22 mouse cellular contexts compared by ENCODE assay signal in genomic region chr15:101148604-101149003, GRCm38 (mm10). TPM values are rescaled to one million over a fixed set of nuclear protein-coding genes. Genes with fewer than 3 reads are reported as not detected.
A peak's percentile ranks its signal among the peaks of the same experiment; 100 is the strongest.
DNase-seq lines count a peak whose midpoint lies in the region; ATAC-seq and TF ChIP-seq lines count a peak whose summit lies in the region.
"Had no signal": no experiment of that assay in that cellular context is flagged by ENCODE, and none has a peak within 500 bp of the region (broad histone marks: within the 10 kb centered on the region; RNA-seq: fewer than 3 reads in every experiment).

No protein-coding gene starts in this region.

- no peak for DNase-seq in heart, adult 11 months
- DNase-seq in lung, embryonic 14.5 days = no peak
- no peak for DNase-seq in lung, adult 18-20 months
- DNase-seq in ES-E14 (ENCODE audit: low read depth, low spot score) (no peak), ZHBTc4 (ENCODE audit: low read depth, low spot score) (peak; percentile 74)
- DNase-seq in retina, postnatal 1 day = no peak
- no peak for DNase-seq in layer of hippocampus, adult 18-20 months (ENCODE audit: low spot score in 2 of 2)
- DNase-seq: adrenal gland, adult 2 months; cerebellum, adult 9-11 months; gastrocnemius, postnatal 10 days; left cerebral cortex, postnatal 4 days; thymus, postnatal 4 days had no signal

- no peaks in the 10 kb centered on the region for H3K36me3 ChIP-seq in heart, embryonic 15.5 days
- no peaks in the 10 kb centered on the region for H3K36me3 ChIP-seq in lung, embryonic 14.5 days (ENCODE audit: insufficient read depth)
- no peaks in the 10 kb centered on the region for H3K36me3 ChIP-seq in ES-E14 (ENCODE audit: control insufficient read depth, insufficient read depth, low read length, poor library complexity, severe bottlenecking)
- H3K36me3 ChIP-seq: forebrain, embryonic 10.5 days; midbrain, embryonic 10.5 days had no signal

- H3K9ac ChIP-seq in heart, embryonic 15.5 days = no peak overlapping the region
- H3K9ac ChIP-seq in lung, embryonic 14.5 days = no peak overlapping the region
- no peak overlapping the region for H3K9ac ChIP-seq in ES-E14 (ENCODE audit: insufficient read depth, low read depth, low read length, poor library complexity, severe bottlenecking)

- no peak for TF ChIP-seq CTCF in lung, embryonic 14.5 days (IDR thresholded peaks at IDR 0.05; ENCODE audit: low read depth)

- no peaks in the 10 kb centered on the region for H3K9me3 ChIP-seq in heart, embryonic 15.5 days (replicated peaks)
- no peaks in the 10 kb centered on the region for H3K9me3 ChIP-seq in lung, embryonic 14.5 days (ENCODE audit: low read depth, low read length)
- no peaks in the 10 kb centered on the region for H3K9me3 ChIP-seq in ES-E14 (ENCODE audit: control insufficient read depth, insufficient read depth, low read depth, low read length)
- H3K9me3 ChIP-seq: forebrain, embryonic 10.5 days; midbrain, embryonic 10.5 days had no signal

- in situ Hi-C loops in ES-E14 (cut with MboI; ENCODE audit: low sequenced_read_pairs in 2 of 2, unreplicated experiment in 2 of 2) = no loop called here

- 67% methylated on average over 6 of the region's 6 CpGs for WGBS in heart, embryonic 15.5 days
- WGBS in lung, embryonic 14.5 days = 55% methylated on average over 6 of the region's 6 CpGs

- peak overlapping the region; percentile 52; the same call in 1 of the 2 replicates for H3K27ac ChIP-seq in heart, embryonic 15.5 days
- 0 out of 2 replicates have a peak overlapping the region, but pooled peaks have one; percentile 24 for H3K27ac ChIP-seq in lung, embryonic 14.5 days (ENCODE audit: low read depth)
- no peak overlapping the region for H3K27ac ChIP-seq in ES-E14 (ENCODE audit: insufficient read depth, low read depth, low read length, poor library complexity, severe bottlenecking)
- H3K27ac ChIP-seq: midbrain, embryonic 10.5 days had no signal

- ATAC-seq in heart, embryonic 15.5 days (replicated peaks; ENCODE audit: insufficient number of reproducible peaks, insufficient read depth, low FRiP score, low read depth) = no peak
- ATAC-seq in lung, embryonic 14.5 days (ENCODE audit: insufficient read depth) = no peak
- ATAC-seq: CD4-positive, CD25-positive, alpha-beta regulatory T cell, adult 4 months had no signal

- H3K4me3 ChIP-seq in heart, embryonic 15.5 days = no peak overlapping the region
- H3K4me3 ChIP-seq in lung, embryonic 14.5 days (ENCODE audit: low read depth, low read length) = no peak overlapping the region
- no peak overlapping the region for H3K4me3 ChIP-seq in ES-E14 (ENCODE audit: insufficient read depth in 1 of 2, low read depth in 1 of 2, low read length in 2 of 2, poor library complexity in 1 of 2, severe bottlenecking in 1 of 2)
- H3K4me3 ChIP-seq: forebrain, embryonic 10.5 days; midbrain, embryonic 10.5 days had no signal

- H3K4me2 ChIP-seq in heart, embryonic 15.5 days = 0 out of 2 replicates have a peak overlapping the region, but pooled peaks have one; percentile 46
- H3K4me2 ChIP-seq in lung, embryonic 14.5 days = no peak overlapping the region

- H3K27me3 ChIP-seq in heart, embryonic 15.5 days = no peaks in the 10 kb centered on the region
- H3K27me3 ChIP-seq in lung, embryonic 14.5 days (ENCODE audit: insufficient read depth, low read length) = no peaks in the 10 kb centered on the region

- H3K4me1 ChIP-seq in heart, embryonic 15.5 days (replicated peaks) = peaks cover 50% of the 10 kb centered on the region
- peaks cover 20% of the 10 kb centered on the region; the same call in 1 of the 2 replicates for H3K4me1 ChIP-seq in lung, embryonic 14.5 days (ENCODE audit: insufficient read depth)
- peaks cover 11 to 19% of the 10 kb centered on the region in 2 experiments; a peak in 3 of 4 replicates for H3K4me1 ChIP-seq in ES-E14 (ENCODE audit: control insufficient read depth in 2 of 2, insufficient read depth in 2 of 2, low read length in 2 of 2, poor library complexity in 1 of 2)

TF ChIP-seq in ES-E14, 5 proteins besides CTCF, POLR2A, EP300 and RAD21:
- no peak for TF ChIP-seq HCFC1 (IDR thresholded peaks at IDR 0.05; ENCODE audit: borderline replicate concordance, insufficient read depth, low read length)
- 0 out of 2 replicates have a peak, but pooled peaks have one; percentile 29 for TF ChIP-seq ZNF384 (IDR thresholded peaks at IDR 0.05; ENCODE audit: low read depth, low read length)
- no peak for TF ChIP-seq CHD2 (IDR thresholded peaks at IDR 0.05; ENCODE audit: low read depth, low read length)
- no peak for TF ChIP-seq MAFK (IDR thresholded peaks at IDR 0.05; ENCODE audit: insufficient read depth, low read depth, low read length)
- no peak for TF ChIP-seq ZC3H11A (IDR thresholded peaks at IDR 0.05; ENCODE audit: borderline replicate concordance, low read depth, low read length)

RNA-seq across cellular contexts. Expression of gene Acvrl1, which starts 20.3 kb away (rescaled TPM):
- polyA plus RNA-seq in heart, embryonic 15.5 days (2015; fragmentation: Nextera tagmentation; extraction: Ambion mirVana) = 13.1 and 17.1 TPM in 2 replicates
- 34.4 and 39.0 TPM in 2 replicates for polyA plus RNA-seq in lung, embryonic 14.5 days (2014; fragmentation: Nextera tagmentation; extraction: Ambion mirVana)
- 2.5 and 3.3 TPM in 2 replicates for total RNA-seq in ES-E14 (2012; rRNA removed)
- 1 to 10 TPM; 9.7 to 9.9 TPM for total RNA-seq in layer of hippocampus, adult 18-20 months (2021)

RNA-seq across cellular contexts. Expression of gene Acvr1b, which starts 25.3 kb away (rescaled TPM):
- 5.8 and 6.9 TPM in 2 replicates for polyA plus RNA-seq in heart, embryonic 15.5 days (2015; fragmentation: Nextera tagmentation; extraction: Ambion mirVana)
- polyA plus RNA-seq in lung, embryonic 14.5 days (2014; fragmentation: Nextera tagmentation; extraction: Ambion mirVana) = 6.3 and 6.4 TPM in 2 replicates
- total RNA-seq in ES-E14 (2012; rRNA removed) = 26.4 and 43.4 TPM in 2 replicates
- total RNA-seq in layer of hippocampus, adult 18-20 months (2021) = 10 to 100 TPM; 88.8 to 90.3 TPM

RNA-seq across cellular contexts. Expression of gene Ankrd33, which starts 33.0 kb away (rescaled TPM):
- not detected in 2 replicates for polyA plus RNA-seq in heart, embryonic 15.5 days (2015; fragmentation: Nextera tagmentation; extraction: Ambion mirVana)
- not detected in 2 replicates for polyA plus RNA-seq in lung, embryonic 14.5 days (2014; fragmentation: Nextera tagmentation; extraction: Ambion mirVana)
- total RNA-seq in ES-E14 (2012; rRNA removed) = not detected in 2 replicates
- total RNA-seq in layer of hippocampus, adult 18-20 months (2021) = not detected
- total RNA-seq: gastrocnemius, postnatal 10 days; hematopoietic stem cell, adult 5-6 weeks; left cerebral cortex, adult 18-20 months; left cerebral cortex, postnatal 4 days; liver, adult 2 months had no signal
- polyA plus RNA-seq: CD4-positive, CD25-positive, alpha-beta regulatory T cell, adult 4 months; embryonic facial prominence, embryonic 14.5 days; forebrain, embryonic 10.5 days; kidney, embryonic 14.5 days; liver, adult 2 months; midbrain, embryonic 10.5 days; neural tube, embryonic 14.5 days had no signal
